Mouse (Mus musculus): Measurements from ENCODE around the gene Cd70.

The Cd70 gene

GRCm38 (mm10) chr17:57148994-57149803 is at the start of gene Cd70:
Cd70 (minus strand) TSS chr17:57149777.
- DNase-seq (ENCODE audit: low spot score), result no peak

DNA sequence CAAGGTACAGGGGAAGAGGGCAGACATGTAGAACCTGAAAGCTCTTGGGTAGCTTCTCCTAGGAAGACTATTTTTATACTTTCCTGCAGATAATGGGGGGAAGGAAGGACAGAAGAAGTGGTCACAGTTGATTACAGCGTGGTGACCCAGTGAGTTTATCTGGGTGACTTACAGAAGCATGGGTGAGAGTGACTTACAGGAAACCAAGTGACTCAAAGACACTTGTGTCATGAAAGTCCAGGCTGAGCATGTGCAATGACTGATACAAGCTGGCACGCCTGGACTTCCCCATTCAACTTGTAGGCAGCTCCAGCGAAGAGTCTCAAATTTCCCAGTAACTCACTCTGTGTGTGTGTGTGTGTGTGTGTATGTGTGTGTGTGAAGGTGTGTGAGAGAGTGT is 48.7 kb upstream of the Cd70 start:
- DNase-seq (ENCODE audit: low spot score), result no peak

GRCm38 (mm10) chr17:57195326-57196010 is 45.9 kb upstream of the Cd70 start:
- DNase-seq (ENCODE audit: low spot score), result no peak

DNA sequence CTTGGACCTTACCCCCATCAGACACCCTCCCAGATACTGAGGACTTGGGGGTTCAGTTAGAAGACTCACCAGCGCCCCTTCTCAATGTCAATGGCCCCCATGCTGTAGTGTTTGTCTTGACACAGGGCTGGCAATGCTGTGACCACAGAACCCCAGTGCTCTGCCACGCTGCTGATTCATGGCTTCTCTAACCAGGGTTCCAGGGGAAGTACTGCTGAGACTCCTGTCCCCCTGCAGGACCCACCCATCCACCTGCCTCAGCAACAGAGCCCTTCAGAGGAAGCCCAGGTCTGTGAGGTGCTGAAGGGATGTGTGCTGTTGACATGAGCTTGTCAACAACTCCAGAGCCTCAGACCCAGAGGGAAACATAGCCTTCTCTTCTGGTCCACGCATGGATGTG is 45.2 kb upstream of the Cd70 start:
- no peak for DNase-seq (ENCODE audit: low spot score)

DNA sequence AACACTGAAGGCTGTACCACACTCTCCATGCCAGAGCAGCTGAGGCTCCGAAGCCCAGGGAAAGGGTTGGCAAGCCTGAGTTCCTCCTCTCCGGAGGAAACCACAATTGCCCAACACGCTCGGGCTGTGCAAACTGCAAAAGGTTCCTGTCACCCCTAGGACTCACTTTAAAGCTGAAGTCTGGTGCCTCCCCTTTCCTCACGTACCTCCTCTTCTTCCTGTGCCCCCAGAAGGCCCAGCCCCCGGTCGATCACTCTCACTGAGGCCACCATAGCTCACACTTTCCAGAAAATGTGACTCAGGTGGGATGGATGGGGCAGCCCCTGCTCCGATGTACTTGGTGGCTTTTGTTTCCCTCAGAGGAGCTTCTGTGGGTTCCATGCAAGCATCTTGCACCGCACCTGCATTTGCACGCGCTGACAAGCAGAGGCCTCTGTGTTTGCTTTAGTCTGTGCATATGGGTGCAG is 44.5 kb upstream of the Cd70 start, which contains the start of gene Tnfsf14:
TSS of gene Tnfsf14 (minus strand) at position 137 of the 467 bp plus-strand sequence.
- no peak for DNase-seq (ENCODE audit: low spot score)

DNA sequence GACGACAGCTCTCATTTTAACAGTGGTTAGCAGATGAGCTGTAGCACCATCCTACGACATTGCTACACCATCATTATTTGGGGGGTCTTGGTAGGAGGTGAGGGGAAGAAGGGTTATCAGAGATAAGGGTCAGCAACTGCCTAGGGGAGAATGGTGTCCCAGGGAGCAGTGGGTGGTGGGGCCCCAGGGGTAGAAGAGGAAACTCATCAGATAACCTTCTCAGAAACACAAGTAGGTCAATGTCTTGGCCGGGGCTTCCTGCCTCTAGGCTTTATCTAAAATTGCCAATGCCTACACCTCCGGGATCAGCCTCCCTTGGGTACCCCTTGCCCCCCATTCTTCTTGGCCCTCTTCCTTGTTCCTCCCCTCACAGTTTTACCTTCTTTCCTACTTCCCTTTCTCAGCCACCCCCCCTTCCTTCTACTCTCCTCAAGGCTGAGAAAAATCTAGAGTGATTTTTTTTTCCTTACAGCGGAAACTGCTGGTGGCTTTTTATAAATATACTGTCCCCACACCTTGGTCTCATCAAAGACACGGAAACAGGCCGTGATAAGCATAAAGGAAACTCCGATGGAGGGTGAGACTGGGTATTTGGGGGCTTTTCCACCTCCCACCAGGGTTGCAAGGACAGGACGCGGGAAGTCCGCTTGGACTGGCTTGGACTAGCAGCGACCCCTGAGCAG is 39.1 kb upstream of the Cd70 start:
- DNase-seq (ENCODE audit: low spot score), result no peak

- DNase-seq (ENCODE audit: low spot score), result no peak
Observed at GRCm38 (mm10) chr17:57185641-57186040, 36.1 kb upstream of the Cd70 start.

GRCm38 (mm10) chr17:57182871-57183270 is 33.3 kb upstream of the Cd70 start:
- DNase-seq (ENCODE audit: low spot score), result no peak

DNA sequence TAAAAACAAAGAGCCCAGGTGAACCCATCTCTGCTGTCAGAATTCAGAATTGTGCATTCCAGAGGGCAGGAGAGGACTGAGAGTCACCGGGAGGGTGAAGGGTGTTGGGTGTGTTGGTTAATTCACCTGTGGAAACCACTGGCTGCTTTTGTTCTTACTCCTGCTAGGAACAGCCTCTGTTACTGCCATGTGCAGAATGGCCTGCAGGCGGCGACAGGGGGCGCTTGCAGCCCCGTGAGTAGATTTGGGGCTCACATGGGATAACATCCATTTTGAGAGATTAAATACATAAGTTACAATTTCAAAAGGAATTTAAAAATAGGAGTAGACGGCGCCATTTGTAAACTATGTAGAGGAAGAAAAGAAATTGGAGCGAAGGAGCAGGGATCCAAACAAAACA is 30.8 kb upstream of the Cd70 start:
- DNase-seq (ENCODE audit: low spot score), result no peak

GRCm38 (mm10) chr17:57173351-57173750 is 23.8 kb upstream of the Cd70 start:
- DNase-seq (ENCODE audit: low spot score), result no peak

- no peak for DNase-seq (ENCODE audit: low spot score)
Observed at GRCm38 (mm10) chr17:57172378-57172777, 22.8 kb upstream of the Cd70 start.

- no peak for DNase-seq (ENCODE audit: low spot score)
Observed at GRCm38 (mm10) chr17:57170616-57171260, 21.2 kb upstream of the Cd70 start.

DNA sequence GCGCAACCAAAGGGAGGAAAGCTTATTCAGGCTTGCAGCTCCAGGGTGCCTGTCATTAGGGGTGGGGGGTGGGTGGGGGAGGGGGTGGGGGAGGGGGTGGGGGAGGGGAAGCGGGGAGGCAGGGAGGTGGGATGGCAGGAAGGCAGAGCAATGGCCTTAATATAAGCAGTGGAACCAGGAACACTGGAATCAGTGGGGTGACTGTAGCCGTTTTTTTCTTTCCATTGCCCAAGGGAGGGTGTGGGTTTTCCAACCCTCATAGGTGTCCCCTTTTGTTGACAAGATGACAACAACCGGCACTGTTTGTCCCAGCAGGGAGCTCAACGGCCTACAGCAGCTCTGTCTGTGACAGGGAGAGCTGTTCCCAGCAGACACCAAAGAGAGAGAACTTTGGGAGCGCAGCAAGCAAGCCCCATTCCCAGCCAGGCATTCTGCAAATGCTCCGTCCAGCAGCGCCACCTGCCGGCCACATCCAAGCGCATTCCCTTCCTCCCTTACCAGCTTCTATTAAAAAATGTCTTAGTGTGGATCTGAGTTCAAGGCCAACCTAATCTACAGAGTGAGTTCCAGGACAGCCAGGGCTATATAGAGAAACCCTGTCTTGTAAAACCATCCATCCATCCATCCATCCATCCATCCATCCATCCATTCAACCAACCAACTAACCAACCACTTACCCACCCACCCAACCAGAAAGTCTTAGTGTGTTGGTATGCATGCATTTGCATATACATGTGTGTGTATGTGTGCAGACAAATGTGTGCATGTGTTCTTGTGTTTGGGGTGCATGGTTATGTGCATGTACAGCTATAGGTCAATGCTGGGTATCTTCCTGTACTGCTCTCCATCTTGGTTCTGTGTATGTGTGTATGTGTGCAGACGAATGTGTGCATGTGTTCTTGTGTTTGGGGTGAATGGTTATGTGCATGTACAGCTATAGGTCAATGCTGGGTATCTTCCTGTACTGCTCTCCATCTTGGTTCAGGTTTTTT is 17.5 kb upstream of the Cd70 start:
- peak; percentile 67 for DNase-seq (ENCODE audit: low spot score)

DNA sequence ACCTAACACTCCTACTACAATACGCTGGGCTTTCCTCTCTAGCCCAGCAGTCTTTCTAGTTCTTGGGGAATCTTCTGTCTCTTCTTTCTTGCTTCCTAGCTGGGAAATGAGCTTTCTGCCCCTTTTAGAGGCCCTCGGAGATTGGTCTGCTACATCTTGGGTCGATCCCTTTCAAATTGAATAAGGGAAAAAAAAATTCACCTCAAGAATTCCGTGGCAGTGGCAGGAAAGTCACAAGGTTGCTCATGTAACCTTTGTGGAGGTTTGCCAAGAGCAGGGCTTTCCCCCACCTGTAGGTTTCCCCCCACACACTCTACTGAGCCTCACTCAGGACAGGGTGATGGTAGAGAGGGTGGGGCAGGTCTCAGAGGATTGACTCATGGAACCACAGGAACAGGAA is 4.2 kb upstream of the Cd70 start:
- no peak for DNase-seq (ENCODE audit: low spot score)

- DNase-seq (ENCODE audit: low spot score), result no peak
Observed at GRCm38 (mm10) chr17:57153006-57153405, 3.4 kb upstream of the Cd70 start.

GRCm38 (mm10) chr17:57148343-57148742 is 1.2 kb downstream of the Cd70 start:
- no peak for DNase-seq (ENCODE audit: low spot score)

DNA sequence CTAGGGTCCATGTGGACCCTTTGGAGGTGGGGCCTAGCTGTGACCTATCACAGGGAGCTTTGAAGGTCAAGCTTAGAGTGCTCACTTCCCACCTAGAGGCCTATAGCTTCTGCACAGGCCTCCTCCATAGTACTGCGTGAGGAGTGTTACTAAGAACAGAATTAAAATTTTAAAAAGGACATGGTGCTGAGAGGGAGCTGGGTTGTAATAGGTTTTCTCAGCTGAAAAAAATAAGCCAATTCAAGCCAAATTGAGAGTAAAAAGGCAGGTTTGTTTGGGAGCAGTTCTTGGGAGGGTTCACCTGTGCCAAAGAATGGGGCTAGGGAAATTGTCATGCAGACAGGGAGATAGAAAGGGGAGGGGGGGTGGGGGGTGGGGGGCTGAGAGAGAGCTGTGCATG is 4.5 kb downstream of the Cd70 start:
- DNase-seq (ENCODE audit: low spot score), result no peak

- no peak for DNase-seq (ENCODE audit: low spot score)
Observed at GRCm38 (mm10) chr17:57143704-57144103, 5.9 kb downstream of the Cd70 start.

- DNase-seq (ENCODE audit: low spot score), result no peak
Observed at GRCm38 (mm10) chr17:57139708-57140107, 9.9 kb downstream of the Cd70 start.

- no peak for DNase-seq (ENCODE audit: low spot score)
Observed at GRCm38 (mm10) chr17:57138676-57139075, 10.9 kb downstream of the Cd70 start.

DNA sequence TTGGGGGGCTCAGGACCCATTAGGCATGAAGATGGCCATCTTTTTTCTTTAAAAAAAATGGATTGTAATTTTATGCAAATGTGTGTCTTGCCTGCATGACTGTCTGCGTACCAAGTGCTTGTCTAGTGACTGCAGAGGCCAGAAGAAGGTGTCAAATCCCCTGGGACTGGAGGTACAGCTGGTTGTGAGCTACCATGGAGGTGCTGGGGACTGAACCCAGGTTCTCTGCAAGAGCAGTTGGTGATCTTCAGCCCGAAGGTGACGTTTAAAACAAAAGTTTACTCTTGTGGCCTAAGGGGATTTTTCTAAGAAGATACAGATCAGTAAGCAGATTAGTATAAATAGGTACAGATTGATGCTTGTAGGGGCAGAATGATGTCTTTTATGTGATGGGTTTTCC is 13.9 kb downstream of the Cd70 start:
- no peak for DNase-seq (ENCODE audit: low spot score)

Measured in spleen, adult 12 weeks (tissue).